Comparison of ENCODE assay signal across 16 mouse cellular contexts in genomic region chr14:33746181-33746580, GRCm38 (mm10).
A peak's percentile ranks its signal among the peaks of the same experiment; 100 is the strongest.
DNase-seq lines count a peak whose midpoint lies in the region; ATAC-seq lines count a peak whose summit lies in the region.
"Had no signal": no experiment of that assay in that cellular context is flagged by ENCODE, and none has a peak within 500 bp of the region (broad histone marks: within the 10 kb centered on the region; RNA-seq: fewer than 3 reads in every experiment).

No protein-coding gene starts in this region.

- no peak overlapping the region for H3K9ac ChIP-seq in embryonic facial prominence, embryonic 15.5 days
- H3K9ac ChIP-seq in limb, embryonic 15.5 days: no peak overlapping the region
- H3K9ac ChIP-seq in forebrain, embryonic 11.5 days (ENCODE audit: low read length): no peak overlapping the region
- H3K9ac ChIP-seq: forebrain, embryonic 12.5 days; hindbrain, embryonic 13.5 days; intestine, embryonic 15.5 days; liver, embryonic 14.5 days; stomach, embryonic 15.5 days had no signal

- intact Hi-C loops in left cerebral cortex, postnatal 36 days (cut with DNase I): no loop called here

- 61% methylated on average over 4 of the region's 4 CpGs for WGBS in embryonic facial prominence, embryonic 15.5 days
- 89% methylated on average over 4 of the region's 4 CpGs for WGBS in embryonic facial prominence, embryonic 10.5 days
- WGBS in limb, embryonic 15.5 days: 55% methylated on average over 4 of the region's 4 CpGs
- WGBS in limb, embryonic 10.5 days: 85% methylated on average over 4 of the region's 4 CpGs
- 89% methylated on average over 4 of the region's 4 CpGs for WGBS in forebrain, embryonic 11.5 days

- no peak overlapping the region for H3K4me2 ChIP-seq in embryonic facial prominence, embryonic 15.5 days (replicated peaks)
- H3K4me2 ChIP-seq in limb, embryonic 15.5 days: no peak overlapping the region
- H3K4me2 ChIP-seq in forebrain, embryonic 11.5 days (ENCODE audit: low read depth, low read length, severe bottlenecking): no peak overlapping the region
- H3K4me2 ChIP-seq: forebrain, embryonic 12.5 days; hindbrain, embryonic 13.5 days; intestine, embryonic 15.5 days; stomach, embryonic 15.5 days had no signal

- ATAC-seq in embryonic facial prominence, embryonic 15.5 days (ENCODE audit: insufficient number of reproducible peaks, low FRiP score, low TSS enrichment, low read depth): peak; percentile 43; the same call in 1 of the 2 replicates
- ATAC-seq in limb, embryonic 15.5 days (ENCODE audit: insufficient number of reproducible peaks, low FRiP score, low TSS enrichment, low read depth): no peak
- no peak for ATAC-seq in forebrain, embryonic 11.5 days (replicated peaks; ENCODE audit: low FRiP score)
- ATAC-seq: intestine, embryonic 15.5 days; midbrain, embryonic 16.5 days had no signal

- H3K36me3 ChIP-seq in embryonic facial prominence, embryonic 15.5 days: no peaks in the 10 kb centered on the region
- H3K36me3 ChIP-seq in embryonic facial prominence, embryonic 10.5 days (replicated peaks): no peaks in the 10 kb centered on the region
- H3K36me3 ChIP-seq in limb, embryonic 15.5 days: no peaks in the 10 kb centered on the region
- H3K36me3 ChIP-seq in limb, embryonic 10.5 days: no peaks in the 10 kb centered on the region
- no peaks in the 10 kb centered on the region for H3K36me3 ChIP-seq in forebrain, embryonic 11.5 days (ENCODE audit: control insufficient read depth, insufficient read depth, low read length)
- H3K36me3 ChIP-seq: forebrain, embryonic 12.5 days; hindbrain, embryonic 13.5 days; intestine, embryonic 15.5 days; stomach, embryonic 15.5 days had no signal

- no peak overlapping the region for H3K4me3 ChIP-seq in embryonic facial prominence, embryonic 15.5 days (replicated peaks)
- no peak overlapping the region for H3K4me3 ChIP-seq in embryonic facial prominence, embryonic 10.5 days
- no peak overlapping the region for H3K4me3 ChIP-seq in limb, embryonic 15.5 days
- H3K4me3 ChIP-seq in limb, embryonic 10.5 days: no peak overlapping the region
- H3K4me3 ChIP-seq in forebrain, embryonic 11.5 days (ENCODE audit: low read depth, low read length): no peak overlapping the region
- H3K4me3 ChIP-seq: forebrain, embryonic 12.5 days; heart, adult 2 months; hindbrain, embryonic 13.5 days; intestine, embryonic 15.5 days; stomach, embryonic 15.5 days had no signal

- no peak for DNase-seq in embryonic facial prominence, embryonic 10.5 days (ENCODE audit: low spot score)
- no peak for DNase-seq in limb, embryonic 10.5 days (ENCODE audit: low spot score)
- peak; percentile 8 for DNase-seq in cerebellum, adult 11-12 months
- peak; percentile 24 to 32 for DNase-seq in cerebellum, postnatal 36 days
- DNase-seq in forebrain, embryonic 11.5 days (ENCODE audit: low spot score): no peak
- no peak for DNase-seq in left cerebral cortex, postnatal 36 days (ENCODE audit: low spot score in 2 of 2)
- DNase-seq: lung, postnatal 14 days had no signal

- H3K9me3 ChIP-seq in embryonic facial prominence, embryonic 15.5 days (replicated peaks): no peaks in the 10 kb centered on the region
- H3K9me3 ChIP-seq in embryonic facial prominence, embryonic 10.5 days: no peaks in the 10 kb centered on the region
- H3K9me3 ChIP-seq in limb, embryonic 15.5 days: no peaks in the 10 kb centered on the region
- H3K9me3 ChIP-seq in limb, embryonic 10.5 days (replicated peaks): no peaks in the 10 kb centered on the region
- no peaks in the 10 kb centered on the region for H3K9me3 ChIP-seq in forebrain, embryonic 11.5 days (ENCODE audit: control insufficient read depth, low read length)
- H3K9me3 ChIP-seq: forebrain, embryonic 12.5 days; hindbrain, embryonic 13.5 days; intestine, embryonic 15.5 days; stomach, embryonic 15.5 days had no signal

- H3K27ac ChIP-seq in embryonic facial prominence, embryonic 15.5 days (replicated peaks): 0 out of 2 replicates have a peak overlapping the region, but pooled peaks have one; percentile 8
- H3K27ac ChIP-seq in embryonic facial prominence, embryonic 10.5 days (replicated peaks): no peak overlapping the region
- H3K27ac ChIP-seq in limb, embryonic 15.5 days: peak overlapping the region; percentile 17; the same call in 1 of the 2 replicates
- H3K27ac ChIP-seq in limb, embryonic 10.5 days: no peak overlapping the region
- H3K27ac ChIP-seq in forebrain, embryonic 11.5 days (ENCODE audit: low read depth, low read length): no peak overlapping the region
- H3K27ac ChIP-seq: forebrain, embryonic 12.5 days; heart, adult 2 months; hindbrain, embryonic 13.5 days; intestine, embryonic 15.5 days; liver, embryonic 14.5 days; stomach, embryonic 15.5 days had no signal

- H3K4me1 ChIP-seq in embryonic facial prominence, embryonic 15.5 days: peaks cover 4% of the 10 kb centered on the region; the same call in 1 of the 2 replicates
- H3K4me1 ChIP-seq in embryonic facial prominence, embryonic 10.5 days: peaks cover 5% of the 10 kb centered on the region; the same call in 1 of the 2 replicates
- 0 out of 2 replicates have a peak, but pooled peaks cover 5% of the 10 kb centered on the region for H3K4me1 ChIP-seq in limb, embryonic 15.5 days
- peaks cover 4% of the 10 kb centered on the region; the same call in 1 of the 2 replicates for H3K4me1 ChIP-seq in limb, embryonic 10.5 days
- no peaks in the 10 kb centered on the region for H3K4me1 ChIP-seq in forebrain, embryonic 11.5 days (replicated peaks; ENCODE audit: control insufficient read depth, insufficient read depth, low read length)
- H3K4me1 ChIP-seq: forebrain, embryonic 12.5 days; hindbrain, embryonic 13.5 days; intestine, embryonic 15.5 days; stomach, embryonic 15.5 days had no signal

- no peaks in the 10 kb centered on the region for H3K27me3 ChIP-seq in embryonic facial prominence, embryonic 15.5 days
- no peaks in the 10 kb centered on the region for H3K27me3 ChIP-seq in embryonic facial prominence, embryonic 10.5 days (replicated peaks; ENCODE audit: low read depth, poor library complexity, severe bottlenecking)
- no peaks in the 10 kb centered on the region for H3K27me3 ChIP-seq in limb, embryonic 15.5 days
- no peaks in the 10 kb centered on the region for H3K27me3 ChIP-seq in limb, embryonic 10.5 days (ENCODE audit: low read depth, poor library complexity, severe bottlenecking)
- no peaks in the 10 kb centered on the region for H3K27me3 ChIP-seq in forebrain, embryonic 11.5 days (ENCODE audit: control insufficient read depth, insufficient read depth, low read length)
- H3K27me3 ChIP-seq: forebrain, embryonic 12.5 days; hindbrain, embryonic 13.5 days; intestine, embryonic 15.5 days; stomach, embryonic 15.5 days had no signal

Comparison
In these comparisons a context has a peak if more than half of its experiments do, and no peak if none do; other contexts are left out.
1. H3K27ac ChIP-seq: peak in embryonic facial prominence, embryonic 15.5 days (single experiment) and limb, embryonic 15.5 days (single experiment); none in embryonic facial prominence, embryonic 10.5 days (single experiment), limb, embryonic 10.5 days (single experiment) and forebrain, embryonic 11.5 days (single experiment).
2. DNase-seq: peak in cerebellum, adult 11-12 months (single experiment) and cerebellum, postnatal 36 days (2 of 2); none in embryonic facial prominence, embryonic 10.5 days (single experiment), limb, embryonic 10.5 days (single experiment), forebrain, embryonic 11.5 days (single experiment) and left cerebral cortex, postnatal 36 days (0 of 2).